Mouse (Mus musculus): ENCODE measurements around the gene Slc25a34. TPM values are rescaled to one million over a fixed set of nuclear protein-coding genes. Genes with fewer than 3 reads are reported as not detected.
A peak's percentile ranks its signal among the peaks of the same experiment; 100 is the strongest.

Gene Slc25a34
- polyA plus RNA-seq, 1 experiment, result 7.7 TPM

DNA sequence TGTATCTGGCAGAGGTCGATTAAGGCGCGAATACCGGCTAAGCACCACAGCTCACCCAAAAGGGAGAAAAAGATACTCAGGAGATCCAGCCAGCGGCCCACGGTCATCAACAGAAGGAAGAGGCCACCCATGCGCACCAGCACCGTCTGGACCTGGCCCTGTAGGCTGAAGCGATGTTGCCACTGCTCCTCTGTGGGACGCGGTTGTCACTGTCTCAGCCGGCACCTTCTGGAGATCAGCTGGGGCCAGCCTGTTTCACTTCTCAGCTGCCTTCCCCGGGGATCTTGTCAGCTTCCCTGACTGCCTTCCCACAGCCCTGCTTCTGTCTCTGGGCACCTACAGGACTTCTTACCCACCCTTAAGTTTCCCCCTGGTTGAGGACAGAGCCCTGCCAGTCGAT, 8.7 kb downstream of the Slc25a34 start:
- no peak overlapping the region for H3K27ac ChIP-seq (ENCODE audit: insufficient read depth, low read length)
- no peak overlapping the region for H3K4me3 ChIP-seq (replicated peaks; ENCODE audit: insufficient read depth, low read depth, low read length)
- TF ChIP-seq POLR2A (IDR thresholded peaks at IDR 0.05; ENCODE audit: borderline replicate concordance, insufficient read depth, low read length) (no peak), CTCF (IDR thresholded peaks at IDR 0.05; ENCODE audit: borderline replicate concordance, insufficient read depth, low read depth, low read length) (no peak)
- DNase-seq, result peak in 1 of 2 experiments; percentile 9
- H3K27me3 ChIP-seq (ENCODE audit: control insufficient read depth, insufficient read depth, low read length), result no peaks in the 10 kb centered on the region
- 25% methylated on average over 14 of the region's 14 CpGs for WGBS
- H3K4me1 ChIP-seq (ENCODE audit: control insufficient read depth, insufficient read depth, low read length), result no peaks in the 10 kb centered on the region

GRCm38 (mm10) chr4:141609538-141609937, 14.1 kb downstream of the Slc25a34 start:
- no peak for TF ChIP-seq CTCF (IDR thresholded peaks at IDR 0.05; ENCODE audit: borderline replicate concordance, insufficient read depth, low read depth, low read length)
- no peak for TF ChIP-seq POLR2A (IDR thresholded peaks at IDR 0.05; ENCODE audit: borderline replicate concordance, insufficient read depth, low read length)
- Histone ChIP-seq H3K4me3 (replicated peaks; ENCODE audit: insufficient read depth, low read depth, low read length) (no peak overlapping the region), H3K4me1 (ENCODE audit: control insufficient read depth, insufficient read depth, low read length) (no peaks in the 10 kb centered on the region), H3K27me3 (ENCODE audit: control insufficient read depth, insufficient read depth, low read length) (no peaks in the 10 kb centered on the region), H3K27ac (ENCODE audit: insufficient read depth, low read length) (no peak overlapping the region)
- WGBS, result 63% methylated on average over 6 of the region's 6 CpGs
- no peak for DNase-seq

DNA sequence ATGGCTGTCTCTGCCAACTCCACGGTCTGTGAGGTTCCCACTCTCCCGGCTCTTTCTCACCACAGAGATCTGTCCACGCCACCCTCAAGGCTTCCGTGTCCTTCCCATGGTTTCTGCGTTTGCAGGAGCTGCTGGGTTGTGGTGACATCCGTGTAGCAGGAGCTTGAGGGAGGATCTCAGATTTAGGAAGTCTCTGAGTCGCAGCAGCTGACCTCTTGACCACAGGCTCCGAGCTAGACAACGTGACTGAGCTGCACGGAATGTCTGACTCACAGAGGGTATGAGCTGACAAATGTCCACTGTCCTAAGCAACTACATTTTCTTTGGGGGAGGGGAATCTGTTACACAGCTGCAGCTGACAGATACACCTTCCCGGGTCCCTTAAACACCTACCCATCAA, 17.8 kb downstream of the Slc25a34 start, which contains the start of gene Fblim1:
Gene Fblim1 (minus strand): TSS at position 236 of the 400 bp plus-strand sequence.
- no peak for DNase-seq
- no peak within 1 kb of the TSS for H3K27ac ChIP-seq (ENCODE audit: insufficient read depth, low read length)
- no peak within 1 kb of the TSS for H3K4me3 ChIP-seq (replicated peaks; ENCODE audit: insufficient read depth, low read depth, low read length)
- no peaks in the 10 kb centered on the region for H3K4me1 ChIP-seq (ENCODE audit: control insufficient read depth, insufficient read depth, low read length)
- TF ChIP-seq CTCF (IDR thresholded peaks at IDR 0.05; ENCODE audit: borderline replicate concordance, insufficient read depth, low read depth, low read length) (no peak), POLR2A (IDR thresholded peaks at IDR 0.05; ENCODE audit: borderline replicate concordance, insufficient read depth, low read length) (no peak)
- 88% methylated on average over 11 of the region's 11 CpGs for WGBS
- no peaks in the 10 kb centered on the region for H3K27me3 ChIP-seq (ENCODE audit: control insufficient read depth, insufficient read depth, low read length)

DNA sequence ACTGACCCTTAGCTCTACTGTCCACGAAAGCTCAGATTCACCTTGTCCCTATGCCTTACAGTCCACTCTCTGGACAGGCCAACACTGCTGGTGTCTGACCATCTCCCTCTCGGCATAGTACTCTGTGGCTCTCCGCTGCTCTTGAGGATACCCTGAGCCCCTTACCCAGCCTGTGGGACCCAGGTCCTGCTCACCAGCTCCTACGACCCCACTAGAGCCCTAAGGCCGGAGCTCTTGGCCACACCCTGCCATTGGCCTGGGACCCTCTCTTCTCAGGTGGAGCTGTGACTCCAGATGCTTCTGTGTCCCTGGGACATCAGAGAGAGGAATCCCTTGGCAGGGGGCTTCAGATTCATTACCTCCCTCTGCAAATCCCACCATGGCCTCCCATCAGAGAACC, 18.2 kb downstream of the Slc25a34 start:
- WGBS, result 92% methylated on average over 5 of the region's 5 CpGs
- Histone ChIP-seq H3K4me3 (replicated peaks; ENCODE audit: insufficient read depth, low read depth, low read length) (no peak overlapping the region), H3K27me3 (ENCODE audit: control insufficient read depth, insufficient read depth, low read length) (no peaks in the 10 kb centered on the region), H3K27ac (ENCODE audit: insufficient read depth, low read length) (no peak overlapping the region), H3K4me1 (ENCODE audit: control insufficient read depth, insufficient read depth, low read length) (no peaks in the 10 kb centered on the region)
- DNase-seq, result no peak
- no peak for TF ChIP-seq POLR2A (IDR thresholded peaks at IDR 0.05; ENCODE audit: borderline replicate concordance, insufficient read depth, low read length)
- TF ChIP-seq CTCF (IDR thresholded peaks at IDR 0.05; ENCODE audit: borderline replicate concordance, insufficient read depth, low read depth, low read length), result no peak

DNA sequence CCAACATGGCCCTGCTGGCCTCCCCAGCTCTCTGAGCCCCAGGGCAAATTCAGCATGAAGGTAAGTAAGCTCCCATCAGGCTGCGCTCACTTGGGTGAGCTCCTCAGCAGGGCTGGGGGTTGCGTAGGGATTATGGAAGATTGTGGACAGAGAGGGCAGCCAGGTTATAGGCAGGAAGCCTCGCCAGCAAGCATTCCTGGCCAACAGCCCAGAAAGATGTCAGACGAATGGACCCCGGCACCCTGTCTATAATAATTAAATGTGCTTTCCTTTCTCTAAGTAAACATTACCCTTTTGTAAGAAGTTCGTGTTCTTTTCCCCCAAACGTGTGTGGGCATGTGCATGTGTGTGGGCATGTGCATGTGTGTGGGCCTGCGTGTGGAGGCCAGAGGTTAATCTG, 19.1 kb downstream of the Slc25a34 start:
- DNase-seq, result no peak
- H3K27ac ChIP-seq (ENCODE audit: insufficient read depth, low read length), result no peak overlapping the region
- TF ChIP-seq CTCF (IDR thresholded peaks at IDR 0.05; ENCODE audit: borderline replicate concordance, insufficient read depth, low read depth, low read length), result no peak
- TF ChIP-seq POLR2A (IDR thresholded peaks at IDR 0.05; ENCODE audit: borderline replicate concordance, insufficient read depth, low read length), result no peak
- H3K4me3 ChIP-seq (replicated peaks; ENCODE audit: insufficient read depth, low read depth, low read length), result no peak overlapping the region
- 56% methylated on average over 8 of the region's 8 CpGs for WGBS
- H3K27me3 ChIP-seq (ENCODE audit: control insufficient read depth, insufficient read depth, low read length), result no peaks in the 10 kb centered on the region
- H3K4me1 ChIP-seq (ENCODE audit: control insufficient read depth, insufficient read depth, low read length), result no peaks in the 10 kb centered on the region

DNA sequence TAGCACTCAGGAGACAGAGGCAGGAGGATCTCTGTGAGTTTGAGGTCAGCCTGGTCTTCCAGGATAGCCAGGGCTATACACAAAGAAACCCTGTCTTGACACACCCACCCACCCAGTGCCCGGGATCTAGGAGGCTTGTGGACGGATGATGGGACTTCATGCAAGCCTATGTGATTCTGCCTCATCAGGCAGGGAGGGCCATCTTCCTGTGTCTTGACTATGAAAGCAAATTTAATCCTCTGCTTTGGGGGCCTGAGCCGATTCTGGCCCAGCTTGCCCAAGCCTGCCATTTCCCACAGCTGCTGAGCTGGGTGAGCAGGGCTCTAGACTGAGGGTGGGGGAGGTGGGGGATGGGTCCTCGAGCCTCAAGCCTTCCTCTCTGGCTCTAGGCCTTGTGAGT, 19.7 kb downstream of the Slc25a34 start:
- H3K4me3 ChIP-seq (replicated peaks; ENCODE audit: insufficient read depth, low read depth, low read length), result no peak overlapping the region
- no peak overlapping the region for H3K27ac ChIP-seq (ENCODE audit: insufficient read depth, low read length)
- DNase-seq, result no peak
- no peaks in the 10 kb centered on the region for H3K27me3 ChIP-seq (ENCODE audit: control insufficient read depth, insufficient read depth, low read length)
- TF ChIP-seq POLR2A (IDR thresholded peaks at IDR 0.05; ENCODE audit: borderline replicate concordance, insufficient read depth, low read length), result no peak
- no peak for TF ChIP-seq CTCF (IDR thresholded peaks at IDR 0.05; ENCODE audit: borderline replicate concordance, insufficient read depth, low read depth, low read length)
- H3K4me1 ChIP-seq (ENCODE audit: control insufficient read depth, insufficient read depth, low read length), result no peaks in the 10 kb centered on the region
- 59% methylated on average over 4 of the region's 4 CpGs for WGBS

GRCm38 (mm10) chr4:141602523-141603223, 20.9 kb downstream of the Slc25a34 start:
- Histone ChIP-seq H3K27me3 (ENCODE audit: control insufficient read depth, insufficient read depth, low read length) (peaks cover 2% of the 10 kb centered on the region; the same call in 1 of the 2 replicates), H3K4me1 (ENCODE audit: control insufficient read depth, insufficient read depth, low read length) (no peaks in the 10 kb centered on the region), H3K4me3 (replicated peaks; ENCODE audit: insufficient read depth, low read depth, low read length) (no peak overlapping the region), H3K27ac (ENCODE audit: insufficient read depth, low read length) (no peak overlapping the region)
- no peak for TF ChIP-seq POLR2A (IDR thresholded peaks at IDR 0.05; ENCODE audit: borderline replicate concordance, insufficient read depth, low read length)
- no peak for TF ChIP-seq CTCF (IDR thresholded peaks at IDR 0.05; ENCODE audit: borderline replicate concordance, insufficient read depth, low read depth, low read length)
- no peak for DNase-seq
- WGBS, result 84% methylated on average over 11 of the region's 11 CpGs

- H3K4me3 ChIP-seq (replicated peaks; ENCODE audit: insufficient read depth, low read depth, low read length), result no peak overlapping the region
- no peaks in the 10 kb centered on the region for H3K4me1 ChIP-seq (ENCODE audit: control insufficient read depth, insufficient read depth, low read length)
- H3K27me3 ChIP-seq (ENCODE audit: control insufficient read depth, insufficient read depth, low read length), result peaks cover 2% of the 10 kb centered on the region; the same call in 1 of the 2 replicates
- TF ChIP-seq CTCF (IDR thresholded peaks at IDR 0.05; ENCODE audit: borderline replicate concordance, insufficient read depth, low read depth, low read length) (no peak), POLR2A (IDR thresholded peaks at IDR 0.05; ENCODE audit: borderline replicate concordance, insufficient read depth, low read length) (no peak)
- DNase-seq, result no peak
- no peak overlapping the region for H3K27ac ChIP-seq (ENCODE audit: insufficient read depth, low read length)
- WGBS, result 57% methylated on average over 12 of the region's 12 CpGs
Observed at GRCm38 (mm10) chr4:141601148-141601862, 22.3 kb downstream of the Slc25a34 start.

Measured in cerebellum, adult 2 months (tissue).